Mouse (Mus musculus): ENCODE measurements around the gene 2010106E10Rik.

2010106E10Rik gene

DNA sequence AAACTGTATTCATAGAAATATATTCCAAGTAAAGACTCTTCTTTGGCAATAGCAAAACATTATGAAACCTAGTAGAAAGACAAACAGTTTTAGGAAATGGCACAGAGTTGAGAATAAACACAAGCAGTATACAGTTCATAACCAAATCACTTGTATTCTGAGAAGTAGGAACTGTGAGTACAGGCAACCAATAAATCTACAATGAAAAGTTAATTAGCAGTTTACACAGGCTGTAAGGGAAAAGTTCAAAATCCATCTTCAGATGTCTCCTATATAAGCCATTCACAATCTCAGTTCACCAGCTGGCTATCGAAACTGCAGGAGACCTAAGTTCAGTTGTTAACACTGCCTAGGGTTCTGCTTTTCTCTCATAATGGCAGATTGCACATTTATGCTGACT is at the start of gene 2010106E10Rik:
Gene 2010106E10Rik (plus strand): TSS at position 301 of the 400 bp plus-strand sequence.
- no peak for DNase-seq (ENCODE audit: low spot score in 2 of 2)

DNA sequence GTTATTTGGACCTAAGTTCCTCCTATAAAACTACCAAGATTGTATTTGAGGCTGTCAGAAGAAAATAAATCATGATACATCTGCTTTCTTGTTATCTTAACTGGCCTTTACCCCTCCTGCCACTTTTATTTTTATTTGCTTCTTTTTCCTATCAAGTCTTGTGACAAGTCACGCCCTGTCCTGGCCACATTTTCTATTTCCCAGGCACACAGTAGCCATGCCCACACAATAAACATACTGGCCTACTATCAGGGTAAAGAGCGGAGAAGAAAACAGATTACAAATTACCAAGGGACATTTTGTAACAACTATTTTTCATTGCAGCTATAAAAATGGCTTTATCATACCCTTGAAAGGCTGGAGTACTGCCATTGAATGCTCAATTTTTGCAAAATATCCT is 10.6 kb downstream of the 2010106E10Rik start:
- DNase-seq (ENCODE audit: low spot score in 2 of 2), result no peak

DNA sequence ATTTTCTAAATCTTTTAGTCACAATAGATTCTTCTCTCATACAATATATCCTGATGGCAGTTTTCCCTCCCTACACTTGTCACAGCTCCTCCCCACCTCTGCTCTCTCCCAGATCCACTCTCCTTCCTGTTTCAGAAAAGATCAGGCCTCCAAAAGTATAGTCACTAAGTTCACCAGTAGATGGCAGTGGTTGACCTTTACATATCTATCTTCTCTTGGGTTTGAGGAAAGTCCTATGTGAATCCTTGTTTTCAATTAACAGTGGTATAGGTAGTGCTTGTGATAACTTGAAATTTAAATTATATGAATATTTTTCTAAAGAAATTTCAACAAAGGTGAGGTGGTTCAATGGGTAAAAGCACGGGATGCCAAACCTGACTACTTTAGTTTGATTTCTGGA is 29.7 kb downstream of the 2010106E10Rik start:
- no peak for DNase-seq (ENCODE audit: low spot score in 2 of 2)

DNA sequence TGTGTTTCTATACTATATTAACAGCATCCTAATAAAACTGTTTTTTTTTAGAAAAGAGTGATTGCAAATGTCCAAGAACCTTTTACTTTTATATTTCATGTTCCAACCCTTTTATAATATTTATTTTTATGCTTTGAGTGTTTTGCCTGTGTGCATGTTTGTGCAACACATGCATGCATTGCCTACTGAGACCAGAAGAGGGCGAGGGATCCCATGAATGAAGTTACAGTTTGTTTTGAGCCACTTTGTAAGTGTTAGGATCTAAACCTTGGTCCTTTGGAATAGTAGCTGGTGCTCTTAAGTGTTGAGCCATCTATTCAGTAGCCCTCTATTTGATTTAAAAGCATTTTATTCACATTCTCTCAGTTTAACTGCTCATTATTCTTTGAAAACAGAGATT is 48.0 kb downstream of the 2010106E10Rik start:
- DNase-seq (ENCODE audit: low spot score in 2 of 2), result no peak

DNA sequence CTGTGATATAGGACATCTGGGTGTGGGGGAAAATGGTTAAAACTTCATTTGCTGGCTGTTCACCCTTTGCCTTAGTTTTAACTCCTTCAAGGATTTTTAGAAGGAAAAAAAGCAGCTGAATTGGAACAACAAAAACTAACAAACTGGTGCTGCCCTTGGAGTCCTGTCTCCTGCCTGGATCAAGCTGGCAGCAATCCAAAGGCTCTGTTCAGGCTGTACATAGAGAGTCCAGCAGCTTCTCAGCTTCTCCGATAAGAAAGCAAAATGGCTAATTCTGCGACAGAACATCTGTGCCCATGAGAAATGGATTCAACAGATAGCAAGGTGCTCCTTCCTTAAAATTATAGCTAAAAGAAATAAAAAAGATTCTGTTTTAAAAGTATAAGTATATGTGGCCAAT is 72.6 kb downstream of the 2010106E10Rik start:
- DNase-seq (ENCODE audit: low spot score in 2 of 2), result no peak

DNA sequence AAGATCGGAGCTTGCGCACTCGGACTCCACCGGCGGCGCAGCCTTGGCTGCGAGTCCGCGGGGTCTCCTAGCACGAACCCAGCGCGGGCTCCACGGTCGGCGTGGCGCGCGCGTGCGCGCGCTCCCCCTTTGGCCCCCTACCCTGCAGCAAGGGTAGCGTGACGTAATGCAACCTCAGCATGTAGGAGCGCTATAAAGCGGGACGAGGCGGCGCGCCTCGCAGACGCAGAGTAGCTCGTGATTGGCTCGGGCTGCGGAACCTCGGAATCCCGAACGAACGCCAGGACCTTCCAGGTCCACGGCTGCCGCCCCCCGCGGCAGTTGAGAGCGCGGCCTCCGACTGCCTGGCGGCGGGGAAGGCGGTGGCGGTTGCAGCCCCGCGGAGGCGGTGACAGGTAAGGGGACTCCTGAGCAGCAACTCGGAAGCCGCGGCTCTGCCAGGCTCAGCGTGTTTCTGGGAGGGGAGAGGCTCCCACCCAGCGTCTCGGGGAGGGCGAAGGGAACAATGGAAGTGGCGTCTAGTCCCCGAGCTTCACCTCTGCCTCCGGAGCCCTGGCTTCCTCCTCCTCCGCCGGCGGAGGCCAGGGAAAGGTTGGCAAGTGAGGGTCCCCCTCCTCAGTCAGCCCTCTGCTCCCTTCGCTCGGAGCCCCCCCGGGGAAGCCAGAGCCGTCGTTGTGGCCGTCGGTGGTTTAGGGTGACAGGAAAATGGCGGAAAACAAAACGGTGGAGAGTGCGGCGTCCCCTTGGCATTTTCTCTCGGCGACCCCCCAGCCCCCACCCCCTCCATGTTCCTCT is 105.6 kb downstream of the 2010106E10Rik start, which contains the start of gene Zfp711:
Gene Zfp711 (plus strand): TSS at position 16 of the 795 bp plus-strand sequence.
- DNase-seq (ENCODE audit: low spot score in 2 of 2), result peak; percentile 61 to 68

DNA sequence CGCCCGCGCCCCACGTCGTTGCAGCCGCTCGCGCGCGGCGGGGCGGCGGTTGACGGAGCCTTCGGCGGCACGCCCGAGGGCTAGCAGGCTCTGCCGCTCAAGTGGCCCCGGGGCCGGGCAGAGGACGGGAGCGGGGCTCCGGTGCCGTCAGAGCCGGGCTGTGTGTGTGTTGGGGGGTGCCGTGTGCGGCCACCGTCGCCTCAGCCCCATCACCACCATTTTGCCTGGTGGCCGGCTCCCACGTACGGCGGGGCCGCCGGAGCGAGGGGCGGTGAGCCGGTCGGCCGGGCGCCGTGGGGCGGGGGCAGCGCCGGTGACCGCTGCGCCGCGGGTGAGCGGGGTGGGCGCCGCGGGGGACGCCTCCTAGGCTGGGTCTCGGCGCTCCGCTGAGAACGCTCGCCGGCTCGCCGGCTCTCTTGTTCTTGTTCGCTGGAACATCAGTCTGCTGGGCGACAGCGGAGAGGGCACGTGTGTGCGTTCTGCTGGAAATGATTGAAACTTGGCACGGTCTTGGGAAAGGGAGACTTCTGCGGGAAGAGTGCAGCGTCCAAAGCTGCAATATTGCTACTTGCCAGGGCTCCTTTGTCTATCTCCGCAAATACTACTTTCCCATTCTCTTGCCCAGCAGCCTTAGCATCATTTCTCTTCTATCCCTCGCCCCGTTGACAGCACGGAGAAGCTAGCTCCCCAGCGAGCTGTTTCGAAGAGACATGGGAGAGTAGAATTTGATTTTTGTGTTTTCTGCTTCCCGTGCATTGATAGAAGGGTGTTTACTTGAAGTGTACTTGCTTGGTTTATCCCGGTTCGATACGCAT is 106.4 kb downstream of the 2010106E10Rik start:
- peak; percentile 8 to 18 for DNase-seq (ENCODE audit: low spot score in 2 of 2)
